Mouse (Mus musculus) yolk sac, embryonic 10.5 days (tissue): ENCODE results near the gene Pou2f2.

ENCODE experiments used
- DNase-seq: peaks from one replicate; pipeline ENCODE4 v3.0.0-alpha.2; 2017; ENCODE audit warnings: low spot score

The Pou2f2 gene

GRCm38 (mm10) chr7:25195148-25195547 is 15.6 kb upstream of the Pou2f2 start:
- no peak for DNase-seq

GRCm38 (mm10) chr7:25192110-25192509 is 12.6 kb upstream of the Pou2f2 start:
- no peak for DNase-seq

GRCm38 (mm10) chr7:25190806-25191205 is 11.3 kb upstream of the Pou2f2 start:
- DNase-seq, result no peak

DNA sequence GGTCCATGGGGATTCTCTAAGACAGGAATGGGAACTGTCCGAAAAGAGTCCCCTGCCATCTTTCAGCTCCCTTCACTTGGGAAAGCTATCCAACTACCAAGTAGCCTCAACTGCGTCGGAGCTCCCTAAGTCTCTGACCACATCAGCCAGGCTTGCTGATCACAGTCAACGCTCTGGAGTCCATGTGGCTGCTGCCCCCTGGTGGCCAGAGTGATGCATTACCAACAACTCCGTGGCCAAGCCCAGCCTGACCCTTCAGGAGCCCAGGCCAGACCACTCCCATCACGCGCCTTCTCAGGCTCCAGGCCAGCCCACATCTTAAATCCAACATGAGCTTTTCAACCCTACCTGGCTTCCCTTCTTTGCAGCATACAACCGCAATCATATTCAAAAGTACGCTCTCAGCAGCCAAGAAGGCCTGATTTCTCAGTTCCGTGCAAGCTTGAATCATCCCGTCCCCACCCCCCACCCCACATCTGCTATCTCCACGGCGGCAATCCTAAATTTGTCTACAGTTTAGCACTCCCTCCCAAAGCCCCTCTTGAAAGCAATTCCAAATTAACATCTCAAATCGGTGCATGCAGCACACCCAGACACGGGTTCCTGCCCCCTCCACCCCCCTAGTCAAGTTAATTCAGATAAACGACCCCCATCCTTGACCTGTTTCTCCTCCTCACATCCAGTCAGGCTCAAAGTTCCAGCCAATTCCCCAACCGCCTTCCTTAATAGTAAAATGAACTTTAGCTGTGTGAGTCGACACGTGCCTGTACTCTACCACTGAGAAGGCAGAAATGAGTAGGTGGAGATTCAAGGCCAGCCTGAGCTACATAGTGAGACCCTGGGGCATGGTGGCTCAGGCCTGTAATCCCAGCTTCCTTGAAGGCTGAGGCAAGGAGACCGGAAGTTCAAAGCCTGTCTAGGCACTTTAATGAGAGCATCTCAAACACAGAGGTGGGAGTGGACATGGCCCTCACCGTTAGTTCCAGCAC is 8.4 kb upstream of the Pou2f2 start:
- DNase-seq, result peak; percentile 81

- no peak for DNase-seq
Measured at GRCm38 (mm10) chr7:25184091-25184490, 4.6 kb upstream of the Pou2f2 start.

GRCm38 (mm10) chr7:25181814-25182213 is 2.3 kb upstream of the Pou2f2 start:
- no peak for DNase-seq

DNA sequence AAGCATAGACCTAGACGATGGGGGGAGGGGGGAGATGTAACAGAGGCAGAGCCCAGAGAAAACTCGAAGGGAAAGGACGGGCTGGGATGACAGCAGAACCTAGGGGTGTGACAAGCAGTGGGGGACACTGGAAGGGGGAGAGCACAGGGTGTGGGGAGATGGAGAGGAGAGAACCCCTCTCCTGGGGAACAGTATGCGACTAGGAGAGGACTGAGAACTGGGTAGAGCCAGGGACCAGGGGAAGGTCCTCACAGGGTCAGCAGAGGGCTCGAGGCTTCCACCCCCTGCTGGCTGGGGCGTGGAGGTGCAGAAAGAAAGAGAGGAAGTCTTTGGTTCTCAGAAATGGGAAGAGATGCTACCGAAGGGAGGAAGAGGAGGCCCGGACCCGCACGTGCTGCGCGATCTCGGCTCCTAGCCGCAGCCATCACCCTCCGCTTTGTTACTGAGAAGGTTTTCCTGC is 1.8 kb upstream of the Pou2f2 start:
- DNase-seq, result peak; percentile 19

- DNase-seq, result no peak
Measured at GRCm38 (mm10) chr7:25180512-25180911, 986 bp upstream of the Pou2f2 start.

GRCm38 (mm10) chr7:25178787-25179605 is 530 bp downstream of the Pou2f2 start:
- DNase-seq, result no peak

DNA sequence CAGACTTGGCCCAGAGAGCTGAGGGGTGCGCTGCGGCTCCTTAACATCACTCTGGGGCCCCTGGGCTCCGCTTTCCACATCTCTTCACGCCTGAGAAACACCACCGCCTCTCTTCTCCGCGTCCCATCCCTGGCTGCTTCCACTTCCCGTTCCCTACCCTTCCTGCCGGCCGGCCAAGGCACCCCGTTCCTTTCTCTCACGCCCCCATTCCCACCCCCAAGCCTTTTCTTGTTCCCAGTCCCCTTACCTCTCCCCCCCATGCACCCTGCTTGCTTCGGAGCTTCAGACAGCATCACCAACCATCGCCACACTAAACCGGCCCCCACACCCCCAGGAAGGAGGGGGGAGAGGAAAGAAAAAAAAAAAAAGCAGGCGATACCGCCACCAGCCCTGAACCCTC is 1.2 kb downstream of the Pou2f2 start:
- DNase-seq, result no peak

GRCm38 (mm10) chr7:25174343-25174742 is 5.2 kb downstream of the Pou2f2 start:
- no peak for DNase-seq

- DNase-seq, result no peak
Measured at GRCm38 (mm10) chr7:25172669-25173068, 6.9 kb downstream of the Pou2f2 start.

GRCm38 (mm10) chr7:25170583-25170982 is 8.9 kb downstream of the Pou2f2 start:
- DNase-seq, result no peak

DNA sequence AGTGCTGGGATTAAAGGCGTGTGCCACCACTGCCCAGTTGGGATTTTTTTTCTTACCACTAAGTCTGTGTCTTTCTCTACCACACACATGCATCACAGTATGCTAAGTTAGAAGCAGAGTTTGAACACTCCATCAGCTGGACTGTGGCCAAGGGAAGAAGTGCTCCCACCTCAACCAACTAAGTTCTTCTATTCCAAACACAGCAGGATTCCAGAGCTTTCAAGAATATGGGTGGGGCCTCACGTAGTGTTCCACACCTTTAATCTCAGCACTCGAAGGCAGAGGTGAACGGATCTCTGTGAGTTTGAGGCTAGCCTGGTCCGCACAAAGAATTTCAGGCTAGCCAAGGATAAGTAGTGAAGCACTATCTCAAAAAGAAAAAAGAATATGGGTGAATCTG is 13.4 kb downstream of the Pou2f2 start:
- no peak for DNase-seq

DNA sequence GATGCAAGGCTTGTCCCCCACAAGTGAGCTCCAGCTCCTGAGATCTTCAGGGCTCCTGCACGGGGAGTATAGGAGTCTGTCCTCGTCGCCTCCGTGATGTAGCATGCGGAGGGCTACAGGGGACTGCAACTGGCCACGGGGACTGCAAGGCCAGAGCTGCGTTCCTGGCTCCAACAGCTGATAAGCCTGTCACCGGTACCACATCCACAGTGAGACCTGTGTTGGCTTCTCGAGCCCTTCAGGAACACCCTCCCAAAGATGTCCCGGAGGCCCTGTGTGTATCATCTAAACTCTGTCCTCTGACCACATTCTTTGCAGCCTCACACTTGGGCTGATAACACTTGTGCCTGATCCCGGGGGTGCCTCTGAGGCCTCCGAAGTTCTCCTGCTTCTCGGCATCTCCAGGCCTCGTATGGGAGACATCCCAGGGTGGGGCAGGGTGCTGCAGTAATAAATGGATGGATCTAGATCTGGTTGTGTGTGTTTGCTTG is 23.3 kb downstream of the Pou2f2 start:
- DNase-seq, result no peak

GRCm38 (mm10) chr7:25155469-25156157 is 23.9 kb downstream of the Pou2f2 start:
- DNase-seq, result peak; percentile 45

GRCm38 (mm10) chr7:25154648-25155047 is 24.9 kb downstream of the Pou2f2 start:
- DNase-seq, result no peak

- no peak for DNase-seq
Measured at GRCm38 (mm10) chr7:25153841-25154240, 25.7 kb downstream of the Pou2f2 start.

- DNase-seq, result no peak
Measured at GRCm38 (mm10) chr7:25151916-25152556, 27.5 kb downstream of the Pou2f2 start.

DNA sequence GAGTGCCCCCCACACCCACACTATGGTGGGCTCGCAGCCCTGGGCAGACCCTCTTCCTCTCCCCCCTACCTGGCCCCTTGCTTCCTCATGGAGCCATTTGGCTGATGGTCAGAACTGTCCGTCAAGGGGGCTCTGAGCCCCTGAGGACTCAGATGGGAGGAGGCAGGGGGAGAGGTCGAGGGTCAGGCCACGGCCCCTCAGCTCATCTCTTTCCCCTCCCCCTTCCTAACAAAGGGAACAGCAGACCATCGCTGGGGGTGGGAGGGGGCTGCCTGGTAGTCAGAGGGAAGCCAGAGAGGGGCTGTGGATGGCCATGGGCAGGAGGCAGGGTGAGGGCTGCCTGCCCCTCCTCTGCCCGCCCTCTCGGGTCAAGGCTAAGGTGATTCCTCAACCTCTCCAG is 28.5 kb downstream of the Pou2f2 start:
- peak; percentile 57 for DNase-seq

GRCm38 (mm10) chr7:25150151-25150663 is 29.3 kb downstream of the Pou2f2 start:
- peak; percentile 13 for DNase-seq
